Mouse (Mus musculus) layer of hippocampus, adult 2 months (tissue): ENCODE data around the gene Bysl. TPM values are rescaled to one million over a fixed set of nuclear protein-coding genes. Genes with fewer than 3 reads are reported as not detected.
A peak's percentile ranks its signal among the peaks of the same experiment; 100 is the strongest.
"Not testable (repeated sequence)": the region's sequence is repeated elsewhere in the genome, so short reads cannot be mapped to it uniquely, and the experiment has no call there.

Experiments used
- DNase-seq, 2 experiments: peaks; one replicate each; pipeline ENCODE4 v3.0.0; 2022; ENCODE audit warnings: low spot score in 2 of 2
- H3K27ac ChIP-seq: fragments of 200-600 bp; 2 replicates; pipeline ENCODE4 v1.8.1; 2022
- H3K4me3 ChIP-seq: fragments of 200-600 bp; 2 replicates; pipeline ENCODE4 v1.8.1; 2022; ENCODE audit warnings: mild to moderate bottlenecking
- CTCF ChIP-seq: fragments of 200-600 bp; conservative IDR thresholded peaks from 2 replicates; pipeline ENCODE4 v1.8.1; 2022; ENCODE audit warnings: antibody characterized with exemption, mild to moderate bottlenecking, moderate library complexity
- total RNA-seq, 2 experiments: library from RNA; stranded (reverse); gene quantifications; 2 replicates each; pipeline ENCODE4 v1.2.3; 2021

Bysl gene
- total RNA-seq, 2 experiments from 2014 or later = 18.1 to 18.2 TPM

DNA sequence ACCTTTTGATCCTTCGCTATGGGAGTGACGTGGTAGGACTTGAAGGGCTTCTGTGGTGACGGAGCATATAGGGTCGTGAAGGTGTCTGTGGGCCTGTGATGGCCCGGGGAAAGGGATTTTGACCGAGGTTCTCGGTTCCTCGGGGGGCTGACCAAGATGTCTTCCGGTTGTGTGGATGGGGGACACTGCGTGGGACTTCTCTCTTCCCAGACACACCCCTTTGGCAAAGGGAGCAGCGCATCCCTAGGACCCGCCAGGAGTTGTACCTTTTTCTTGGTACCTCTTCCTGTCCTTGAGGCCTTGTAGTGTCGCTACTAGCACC lies 330 bp upstream of the Bysl start:
- H3K27ac ChIP-seq = peak overlapping the region; percentile 97
- no peak for DNase-seq
- peak overlapping the region; percentile 95 for H3K4me3 ChIP-seq
- TF ChIP-seq CTCF = no peak

DNA sequence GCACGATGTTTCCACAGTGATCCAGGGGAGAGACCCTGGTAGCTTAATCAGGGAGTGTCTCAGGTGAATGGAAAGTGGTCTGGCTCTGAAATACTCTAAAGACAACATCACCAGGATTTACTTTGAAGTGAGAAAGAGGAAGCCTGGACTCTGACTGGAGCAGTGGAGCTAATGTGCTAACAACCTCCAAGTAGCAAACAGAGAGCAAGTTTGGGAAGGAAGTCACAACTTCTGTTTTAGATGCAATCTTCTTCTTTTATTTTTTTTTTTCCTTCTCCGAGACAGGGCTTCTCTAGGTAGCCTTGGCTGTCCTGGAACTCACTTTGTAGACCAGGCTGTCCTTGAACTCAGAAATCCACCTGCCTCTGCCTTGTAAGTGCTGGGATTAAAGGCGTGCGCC lies 2.1 kb downstream of the Bysl start:
- TF ChIP-seq CTCF = no peak
- DNase-seq = no peak
- Histone ChIP-seq H3K4me3 (no peak overlapping the region), H3K27ac (no peak overlapping the region)

DNA sequence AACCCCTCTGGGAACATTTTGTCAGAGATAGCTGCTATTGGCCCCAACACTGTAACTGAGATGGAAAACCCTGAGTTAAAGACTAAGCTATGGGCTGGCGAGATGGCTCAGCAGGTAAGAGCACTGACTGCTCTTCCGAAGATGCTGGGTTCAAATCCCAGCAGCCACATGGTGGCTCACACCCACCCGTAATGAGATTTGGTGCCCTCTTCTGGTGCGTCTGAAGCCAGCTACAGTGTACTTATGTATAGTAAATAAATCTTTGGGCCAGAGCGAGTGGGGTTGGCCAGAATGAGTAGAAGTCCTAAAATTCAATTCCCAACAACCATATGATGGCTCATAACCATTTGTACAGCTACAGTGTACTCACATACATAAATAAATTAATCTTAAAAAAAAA lies 5.1 kb downstream of the Bysl start:
- TF ChIP-seq CTCF = peak; percentile 65
- Histone ChIP-seq H3K27ac (no peak overlapping the region), H3K4me3 (no peak overlapping the region)
- DNase-seq = no peak

DNA sequence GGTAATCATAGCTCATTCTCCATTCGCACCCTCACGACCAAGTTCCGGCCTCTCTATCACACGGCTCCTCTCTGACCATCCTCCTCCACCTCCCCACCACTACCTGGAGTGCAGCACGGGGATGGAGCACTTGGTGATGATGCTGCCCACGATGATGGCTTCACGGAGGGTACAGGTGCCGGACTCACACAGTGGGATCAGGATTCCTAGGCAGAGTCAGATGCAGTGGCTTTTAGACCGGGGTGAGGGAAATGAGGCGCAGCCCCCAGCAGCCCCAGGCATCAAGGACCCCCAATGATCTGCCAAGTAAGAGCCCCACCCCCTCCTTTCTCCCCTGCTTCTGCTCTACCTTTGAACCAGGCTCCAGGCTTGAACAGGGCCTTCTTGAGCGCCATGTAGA lies 9.0 kb downstream of the Bysl start:
- DNase-seq = no peak
- Histone ChIP-seq H3K27ac (no peak overlapping the region), H3K4me3 (no peak overlapping the region)
- no peak for TF ChIP-seq CTCF

DNA sequence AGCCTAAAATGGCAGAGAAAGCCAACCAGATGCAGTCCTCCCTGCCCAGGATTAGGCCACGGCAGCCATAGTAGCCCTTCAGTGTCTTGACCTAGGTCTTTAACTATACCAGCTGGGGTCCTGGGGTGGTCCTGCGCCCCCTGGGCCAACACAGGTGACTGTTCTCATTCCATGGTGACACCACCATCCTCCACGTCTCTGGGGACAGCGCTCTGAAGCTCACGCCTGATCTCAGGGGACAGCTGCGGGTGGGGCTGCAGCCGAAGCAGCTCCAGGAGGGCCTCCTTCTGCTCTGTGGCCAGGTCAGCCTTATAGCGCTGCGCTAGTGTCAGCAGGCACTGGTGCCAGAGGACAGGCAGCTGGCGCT lies 9.9 kb downstream of the Bysl start:
- no peak for TF ChIP-seq CTCF
- Histone ChIP-seq H3K27ac (no peak overlapping the region), H3K4me3 (no peak overlapping the region)
- no peak for DNase-seq

DNA sequence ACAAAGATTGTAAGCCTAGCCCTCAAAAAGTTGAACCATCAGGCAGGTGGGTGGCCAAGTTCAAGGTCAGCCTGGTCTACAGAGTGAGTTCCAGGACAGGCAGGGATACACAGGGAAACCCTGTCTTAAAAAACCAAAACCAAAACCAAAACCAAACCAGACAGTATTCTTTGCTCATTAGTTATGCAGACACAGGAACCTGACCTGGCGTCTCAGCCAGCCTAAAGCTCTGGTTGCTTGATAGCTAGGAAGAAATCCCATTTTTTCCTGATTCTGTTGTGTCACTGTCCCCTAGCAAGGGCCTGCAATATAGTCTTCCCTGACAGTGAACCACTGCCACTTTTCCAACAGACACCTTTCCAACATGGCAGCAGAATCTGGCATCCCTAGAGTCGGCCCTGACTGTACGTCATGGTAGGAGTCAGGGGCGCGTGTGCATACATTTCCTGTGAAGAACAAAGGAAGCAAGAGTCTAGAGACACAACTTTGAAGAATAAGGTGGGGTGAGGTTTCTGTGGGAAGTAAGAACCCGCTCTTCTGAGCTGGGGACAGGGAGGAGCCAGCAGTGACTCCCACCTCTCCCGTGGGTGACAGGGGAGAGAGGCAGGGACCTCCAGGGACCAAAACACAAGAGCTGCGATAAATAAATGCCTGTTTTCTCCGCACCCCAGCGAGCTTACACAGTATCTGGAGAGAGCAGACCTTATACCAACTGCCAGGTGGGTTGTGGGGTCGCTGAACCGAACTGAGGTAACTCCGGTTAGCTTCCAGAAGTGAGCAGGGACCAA lies 10.5 kb downstream of the Bysl start:
- no peak overlapping the region for H3K27ac ChIP-seq
- TF ChIP-seq CTCF = no peak
- no peak for DNase-seq
- H3K4me3 ChIP-seq = no peak overlapping the region

DNA sequence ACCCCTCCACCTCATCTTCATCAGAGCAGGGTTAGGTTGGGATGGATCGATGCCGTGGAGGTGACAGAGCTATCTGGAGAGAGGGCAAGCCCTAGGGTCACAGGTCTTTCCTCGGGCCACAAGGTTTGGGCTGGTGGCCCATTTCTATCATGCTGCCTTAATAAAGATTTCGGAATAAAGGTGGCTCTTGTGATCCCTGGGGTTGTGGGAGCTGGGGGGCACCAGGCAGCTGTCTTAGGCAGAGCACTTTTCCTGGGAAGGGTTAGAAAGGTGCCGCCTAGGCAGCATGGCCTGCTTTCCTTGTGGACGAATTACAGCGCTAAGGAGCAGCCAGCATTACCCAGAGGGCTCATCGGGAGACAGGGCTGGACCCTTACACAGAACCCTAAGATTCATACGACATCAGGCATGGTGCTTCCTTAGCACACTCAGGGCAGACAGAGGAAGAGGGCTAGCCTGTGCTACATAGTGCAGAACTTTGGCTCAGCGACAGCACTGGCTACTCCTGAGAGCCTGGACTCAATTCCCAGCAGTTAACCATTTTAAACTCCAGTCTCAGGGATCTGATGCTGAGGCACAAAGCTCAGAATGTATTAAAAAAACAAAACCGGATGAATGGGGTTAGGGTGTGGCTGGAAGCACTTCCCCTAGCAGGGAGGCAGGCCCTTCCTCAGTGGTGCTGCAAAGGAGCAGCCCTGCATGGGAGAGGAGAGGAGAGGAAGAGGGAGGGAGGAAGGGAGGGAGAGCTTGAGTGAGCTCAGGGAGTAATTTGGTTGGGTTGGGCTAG lies 11.6 kb downstream of the Bysl start:
- H3K27ac ChIP-seq = peak overlapping the region; percentile 0; the same call in 1 of the 2 replicates
- no peak for DNase-seq
- TF ChIP-seq CTCF = no peak
- H3K4me3 ChIP-seq = no peak overlapping the region

DNA sequence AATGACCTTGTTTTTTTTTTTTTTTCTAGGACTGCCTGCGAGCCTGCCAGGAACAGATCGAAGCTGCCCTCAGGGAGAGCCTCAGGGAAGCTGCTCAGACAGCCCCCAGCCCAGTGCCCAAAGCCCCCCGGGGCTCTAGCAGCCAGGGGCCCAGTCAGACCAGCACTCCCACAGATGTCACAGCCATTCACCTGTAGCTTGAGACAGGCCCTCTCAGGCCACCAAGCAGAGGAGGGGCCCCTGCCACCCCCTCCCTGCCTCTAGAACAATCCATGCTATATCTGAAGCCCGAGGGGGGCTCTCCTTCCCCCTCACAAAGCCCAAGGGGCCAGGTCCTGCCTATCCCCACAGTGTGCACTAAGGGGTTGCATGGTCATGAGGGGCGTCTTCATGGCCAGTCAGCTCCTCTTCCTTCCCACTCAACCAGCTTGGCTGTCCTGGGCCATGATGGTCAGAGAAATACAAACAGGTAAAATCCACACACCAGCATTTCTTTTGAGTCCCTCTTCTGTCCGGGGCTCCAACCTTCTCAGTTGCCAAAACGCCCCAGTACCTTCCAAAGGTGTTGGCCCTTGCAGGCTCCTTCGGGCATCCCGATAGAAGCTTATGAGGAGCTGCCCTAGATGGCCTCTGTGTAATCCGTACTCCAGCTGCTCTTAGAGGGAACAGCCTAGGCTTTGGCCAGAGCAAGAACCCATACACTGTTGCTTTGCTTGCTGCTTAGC lies 12.6 kb downstream of the Bysl start:
- H3K27ac ChIP-seq = peak overlapping the region; percentile 14; the same call in 1 of the 2 replicates
- not testable (repeated sequence) for DNase-seq

DNA sequence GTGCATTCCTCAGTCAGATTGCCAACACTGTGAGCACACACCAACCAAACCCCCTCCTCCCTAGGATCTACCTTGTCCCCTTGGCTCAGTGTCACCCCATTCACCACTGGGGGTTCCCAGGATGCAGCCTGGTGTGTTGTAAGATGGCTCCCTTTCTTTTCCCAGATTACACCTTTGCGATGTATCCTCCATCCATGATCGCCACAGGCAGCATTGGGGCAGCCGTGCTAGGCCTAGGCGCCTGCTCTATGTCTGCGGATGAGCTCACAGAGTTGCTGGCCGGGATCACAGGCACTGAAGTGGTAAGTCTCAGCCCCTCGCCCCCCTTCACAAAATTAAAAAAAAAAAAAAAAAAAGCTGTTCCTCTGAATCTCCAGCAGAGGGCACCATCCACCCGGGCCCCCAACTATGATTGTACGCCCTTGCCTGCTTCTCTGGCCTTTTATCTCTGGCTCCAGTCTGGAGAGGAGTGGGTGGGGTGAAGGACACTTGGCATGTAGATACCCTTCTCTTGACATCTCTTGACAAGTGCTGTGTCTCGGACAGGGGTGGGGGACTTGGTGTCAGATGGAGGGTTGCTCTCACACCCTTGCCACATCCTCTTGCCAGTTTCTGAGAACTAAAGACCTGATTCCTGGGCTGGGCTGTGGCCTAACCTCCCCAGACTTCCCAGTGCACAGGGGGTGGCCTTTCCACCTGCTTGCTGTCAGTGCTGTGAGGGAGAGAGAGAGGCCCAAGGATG lies 13.3 kb downstream of the Bysl start:
- no peak for DNase-seq
- Histone ChIP-seq H3K27ac (peak overlapping the region; percentile 14; the same call in 1 of the 2 replicates), H3K4me3 (no peak overlapping the region)

More for the DNA sequence above, 12.6 kb downstream of the Bysl start:
- not testable (repeated sequence) for H3K4me3 ChIP-seq

DNA sequence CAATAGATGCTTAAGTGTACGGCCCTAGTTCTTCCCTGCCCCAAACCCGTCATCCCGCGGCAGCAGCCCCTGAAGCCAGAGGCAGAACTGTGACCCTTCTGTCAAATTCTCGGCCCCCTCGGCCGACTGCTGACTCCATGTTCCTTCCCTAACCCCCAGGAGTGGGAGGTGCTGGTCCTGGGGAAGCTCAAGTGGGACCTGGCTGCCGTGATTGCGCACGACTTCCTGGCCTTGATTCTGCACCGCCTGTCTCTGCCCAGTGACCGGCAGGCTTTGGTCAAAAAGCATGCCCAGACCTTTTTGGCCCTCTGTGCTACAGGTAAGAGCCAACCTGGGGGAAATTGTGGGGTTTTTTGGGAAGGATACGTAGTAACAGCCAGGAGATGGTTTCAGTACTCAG lies 14.0 kb downstream of the Bysl start:
- Histone ChIP-seq H3K27ac (no peak overlapping the region), H3K4me3 (no peak overlapping the region)
- DNase-seq = no peak
- TF ChIP-seq CTCF = no peak

More for the DNA sequence above, 13.3 kb downstream of the Bysl start:
- peak; percentile 82 for TF ChIP-seq CTCF

DNA sequence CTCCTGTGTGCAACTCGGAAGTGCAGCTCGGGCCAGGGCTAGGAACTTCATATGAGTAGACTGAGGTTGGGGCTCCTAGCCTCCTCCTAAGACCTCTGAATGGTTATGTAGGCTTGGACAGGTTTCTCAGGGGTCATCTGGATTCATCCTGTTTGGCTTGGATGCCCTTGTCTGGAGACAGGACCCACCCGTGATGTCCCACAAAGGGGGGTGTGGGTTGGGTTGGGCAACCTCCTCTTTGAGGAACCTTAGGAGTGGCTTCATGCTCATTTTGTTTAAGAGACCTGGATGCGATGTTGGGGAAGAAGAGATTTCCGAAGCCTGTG lies 14.5 kb downstream of the Bysl start:
- TF ChIP-seq CTCF = no peak
- H3K27ac ChIP-seq = no peak overlapping the region
- DNase-seq = no peak
- H3K4me3 ChIP-seq = no peak overlapping the region

DNA sequence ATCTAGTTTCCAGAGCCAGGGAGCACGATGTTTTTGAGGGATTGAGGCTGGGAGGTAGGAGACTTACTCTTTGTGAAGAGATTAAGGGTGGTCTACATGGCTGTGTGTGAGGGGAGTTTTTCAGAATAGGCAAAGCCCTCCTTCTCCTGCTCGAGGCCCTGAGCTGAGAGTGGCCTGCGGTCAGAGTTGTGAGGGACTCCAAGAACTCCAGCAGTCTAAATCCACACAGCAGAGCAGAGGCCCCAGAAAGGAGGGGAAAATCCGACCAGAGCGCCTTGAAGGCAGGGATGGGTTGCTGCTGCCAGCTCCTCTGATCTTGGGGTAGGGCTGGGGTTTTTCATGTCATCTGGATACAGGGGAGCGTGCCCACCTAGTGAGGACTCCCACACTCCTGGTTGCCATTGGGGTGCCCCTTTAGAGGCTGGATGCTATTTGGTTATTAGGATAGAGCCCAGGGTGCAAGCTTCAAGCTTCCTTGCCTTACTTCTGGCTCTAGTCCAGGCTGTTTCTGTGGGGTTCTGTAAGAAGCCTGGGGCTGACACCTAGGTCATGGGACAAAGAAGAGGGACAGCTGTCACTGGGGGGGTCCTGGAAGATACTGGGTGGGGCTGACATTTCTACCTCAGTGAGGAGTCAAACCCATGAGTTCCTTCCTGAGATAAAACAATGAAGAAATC lies 15.0 kb downstream of the Bysl start:
- DNase-seq = no peak
- TF ChIP-seq CTCF = no peak
- H3K27ac ChIP-seq = peak overlapping the region; percentile 61; the same call in 1 of the 2 replicates
- no peak overlapping the region for H3K4me3 ChIP-seq
